Comparison of ENCODE assay signal across 8 mouse cellular contexts in the genomic region with DNA sequence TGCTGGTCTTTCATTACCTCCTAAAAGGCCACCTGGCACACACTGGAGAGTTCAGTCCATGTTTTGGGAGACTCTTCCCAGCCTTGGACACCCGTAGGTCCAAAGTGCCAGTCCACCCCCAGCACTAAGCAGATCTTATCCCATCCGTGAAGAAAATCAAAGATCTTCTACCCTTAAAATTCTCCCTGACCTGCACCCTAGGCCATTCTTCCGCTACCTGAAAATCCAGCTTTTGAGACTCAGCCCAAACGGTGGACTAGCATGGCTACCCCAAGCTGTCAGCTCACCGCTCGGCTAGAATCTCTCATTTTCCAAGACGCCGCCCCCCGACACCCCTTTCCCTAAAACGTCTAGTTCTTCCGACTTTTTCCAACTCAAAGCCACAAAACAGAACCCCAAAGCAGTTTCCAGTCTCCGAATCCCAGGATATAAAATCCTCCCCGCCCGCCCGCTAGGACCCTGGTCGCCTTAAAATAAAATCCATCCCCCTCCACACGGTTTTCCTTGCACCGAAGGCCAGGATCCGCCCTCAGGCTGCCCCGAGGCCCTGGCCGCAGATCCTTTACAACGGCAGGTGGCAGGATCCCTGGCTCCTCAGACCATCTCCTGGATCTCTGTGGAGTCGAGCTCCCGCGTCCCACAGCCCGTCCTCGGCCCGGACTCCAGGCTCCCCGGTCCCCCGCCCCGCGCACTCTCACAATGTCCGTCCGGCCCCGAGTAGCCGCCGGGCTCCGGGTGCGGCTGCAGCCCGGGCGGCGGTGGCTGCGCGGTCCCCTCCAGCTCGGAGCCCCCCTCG. TPM values are rescaled to one million over a fixed set of nuclear protein-coding genes. Genes with fewer than 3 reads are reported as not detected.
DNase-seq lines count a peak whose midpoint lies in the region; ATAC-seq and TF ChIP-seq lines count a peak whose summit lies in the region.

No protein-coding gene starts in this region.

- intact Hi-C loops in heart, adult 2 months (cut with DNase I): loop anchor here (2.0 kb wide), 2 partner anchors 33 to 67 kb away; partner anchors contain the start of gene Tgfb1
- intact Hi-C loops in heart, postnatal 10 days (cut with DNase I): loop anchor here (2.0 kb wide), 1 partner anchor 73 kb away; the partner anchor contains the start of gene B9d2

- DNase-seq in heart, adult 2 months: peak in 1 of 2 experiments; percentile 27
- DNase-seq in heart, postnatal 10 days: no peak
- DNase-seq in 416B (ENCODE audit: low read depth): peak; percentile 25
- DNase-seq in brain, embryonic 14.5 days (ENCODE audit: low read depth): peak; percentile 23

- WGBS in heart, adult 2 months: under 1% methylated on average over 46 of the region's 46 CpGs
- WGBS in heart, embryonic 15.5 days: under 1% methylated on average over 46 of the region's 46 CpGs
- under 1% methylated on average over 46 of the region's 46 CpGs for WGBS in limb, embryonic 13.5 days
- WGBS in neural tube, embryonic 12.5 days: under 1% methylated on average over 46 of the region's 46 CpGs

- H3K9ac ChIP-seq in heart, adult 2 months (ENCODE audit: low read depth, low read length): peak overlapping the region; percentile 99
- peak overlapping the region; percentile 98 for H3K9ac ChIP-seq in heart, embryonic 15.5 days
- H3K9ac ChIP-seq in limb, embryonic 13.5 days: peak overlapping the region; percentile 97
- peak overlapping the region; percentile 96 for H3K9ac ChIP-seq in neural tube, embryonic 12.5 days

- TF ChIP-seq CTCF in heart, adult 2 months (IDR thresholded peaks at IDR 0.05): no peak
- TF ChIP-seq CTCF in brain, embryonic 14.5 days (IDR thresholded peaks at IDR 0.05; ENCODE audit: borderline replicate concordance, extremely low read depth, insufficient read depth, insufficient read length): no peak

- TF ChIP-seq EP300 in heart, adult 2 months (IDR thresholded peaks at IDR 0.05; ENCODE audit: insufficient read depth, low read depth, low read length): no peak

- peak overlapping the region; percentile 71 for H3K4me3 ChIP-seq in heart, adult 2 months
- peak overlapping the region; percentile 96 for H3K4me3 ChIP-seq in heart, embryonic 15.5 days
- peak overlapping the region; percentile 99 for H3K4me3 ChIP-seq in limb, embryonic 13.5 days
- H3K4me3 ChIP-seq in neural tube, embryonic 12.5 days: peak overlapping the region; percentile 97

- peak overlapping the region; percentile 96 for H3K27ac ChIP-seq in heart, adult 2 months
- peak overlapping the region; percentile 99 for H3K27ac ChIP-seq in heart, embryonic 15.5 days
- peak overlapping the region; percentile 99 for H3K27ac ChIP-seq in limb, embryonic 13.5 days
- peak overlapping the region; percentile 88 for H3K27ac ChIP-seq in neural tube, embryonic 12.5 days

- H3K4me1 ChIP-seq in heart, adult 2 months (ENCODE audit: control insufficient read depth, insufficient read depth, low read length): peaks cover 7% of the 10 kb centered on the region
- H3K4me1 ChIP-seq in heart, embryonic 15.5 days (replicated peaks): peaks cover 26% of the 10 kb centered on the region
- H3K4me1 ChIP-seq in limb, embryonic 13.5 days: peaks cover 22% of the 10 kb centered on the region
- peaks cover 20% of the 10 kb centered on the region for H3K4me1 ChIP-seq in neural tube, embryonic 12.5 days

- H3K4me2 ChIP-seq in heart, embryonic 15.5 days: peak overlapping the region; percentile 76
- H3K4me2 ChIP-seq in limb, embryonic 13.5 days (replicated peaks): peak overlapping the region; percentile 82
- peak overlapping the region; percentile 94 for H3K4me2 ChIP-seq in neural tube, embryonic 12.5 days (replicated peaks)

- peaks cover 5% of the 10 kb centered on the region for H3K79me2 ChIP-seq in heart, adult 2 months (replicated peaks; ENCODE audit: control insufficient read depth, insufficient read depth, low read length)

- H3K9me3 ChIP-seq in heart, embryonic 15.5 days (replicated peaks): no peaks in the 10 kb centered on the region
- no peaks in the 10 kb centered on the region for H3K9me3 ChIP-seq in limb, embryonic 13.5 days
- H3K9me3 ChIP-seq in neural tube, embryonic 12.5 days: no peaks in the 10 kb centered on the region

- no peaks in the 10 kb centered on the region for H3K27me3 ChIP-seq in heart, adult 2 months (ENCODE audit: control insufficient read depth, insufficient read depth, low read length)
- no peaks in the 10 kb centered on the region for H3K27me3 ChIP-seq in heart, embryonic 15.5 days
- no peaks in the 10 kb centered on the region for H3K27me3 ChIP-seq in limb, embryonic 13.5 days
- H3K27me3 ChIP-seq in neural tube, embryonic 12.5 days (replicated peaks): no peaks in the 10 kb centered on the region

- TF ChIP-seq POLR2A in heart, adult 2 months (IDR thresholded peaks at IDR 0.05; ENCODE audit: insufficient read depth, low read depth, low read length): no peak
- TF ChIP-seq POLR2A in brain, embryonic 14.5 days (IDR thresholded peaks at IDR 0.05; ENCODE audit: borderline replicate concordance, extremely low read depth, insufficient read depth, insufficient read length, poor library complexity, severe bottlenecking): no peak

- peaks cover 23% of the 10 kb centered on the region for H3K36me3 ChIP-seq in heart, adult 2 months (ENCODE audit: control insufficient read depth, insufficient read depth, low read length)
- peaks cover 18% of the 10 kb centered on the region for H3K36me3 ChIP-seq in heart, embryonic 15.5 days
- peaks cover 45% of the 10 kb centered on the region for H3K36me3 ChIP-seq in limb, embryonic 13.5 days
- peaks cover 31% of the 10 kb centered on the region for H3K36me3 ChIP-seq in neural tube, embryonic 12.5 days

- ATAC-seq in heart, embryonic 15.5 days (replicated peaks; ENCODE audit: insufficient number of reproducible peaks, insufficient read depth, low FRiP score, low read depth): peak; percentile 16
- ATAC-seq in limb, embryonic 13.5 days (ENCODE audit: low FRiP score, low read depth): peak; percentile 1; the same call in 1 of the 2 replicates
- peak; percentile 14 for ATAC-seq in neural tube, embryonic 12.5 days (ENCODE audit: low FRiP score, low read depth)
- no peak for ATAC-seq in monocyte, adult 5-6 weeks (replicated peaks; ENCODE audit: insufficient number of reproducible peaks, low FRiP score, low TSS enrichment, poor library complexity, severe bottlenecking)

RNA-seq across cellular contexts. Expression of gene Hnrnpul1, which starts 0.7 kb away (rescaled TPM):
- total RNA-seq in heart, adult 2 months (2021): 10 to 100 TPM; 71.0 to 76.2 TPM
- polyA plus RNA-seq in heart, adult 2 months (2012; rRNA removed): 24.5 and 29.4 TPM in 2 replicates
- 100 to 1,000 TPM; 117 to 119 TPM for total RNA-seq in heart, postnatal 10 days (2021)
- polyA plus RNA-seq in brain, embryonic 14.5 days (2012; rRNA removed): 34.7 and 70.2 TPM in 2 replicates
- 35.4 and 39.9 TPM in 2 replicates for polyA plus RNA-seq in heart, embryonic 15.5 days (2015; fragmentation: Nextera tagmentation; extraction: Ambion mirVana)
- polyA plus RNA-seq in limb, embryonic 13.5 days (2015; fragmentation: Nextera tagmentation; extraction: Ambion mirVana): 62.6 and 63.5 TPM in 2 replicates
- polyA plus RNA-seq in neural tube, embryonic 12.5 days (2016; fragmentation: Nextera tagmentation; extraction: Ambion mirVana): 64.7 and 67.0 TPM in 2 replicates
- total RNA-seq in monocyte, adult 5-6 weeks (2017): 116 to 171 TPM (median 131 TPM) in 3 replicates

RNA-seq across cellular contexts. Expression of gene Axl, which starts 34.7 kb away (rescaled TPM):
- 10 to 100 TPM; 75.0 to 82.4 TPM for total RNA-seq in heart, adult 2 months (2021)
- 51.8 and 73.7 TPM in 2 replicates for polyA plus RNA-seq in heart, adult 2 months (2012; rRNA removed)
- 100 to 1,000 TPM; 113 to 139 TPM for total RNA-seq in heart, postnatal 10 days (2021)
- polyA plus RNA-seq in brain, embryonic 14.5 days (2012; rRNA removed): 14.3 and 18.8 TPM in 2 replicates
- polyA plus RNA-seq in heart, embryonic 15.5 days (2015; fragmentation: Nextera tagmentation; extraction: Ambion mirVana): 49.1 and 65.3 TPM in 2 replicates
- 84.1 and 103 TPM in 2 replicates for polyA plus RNA-seq in limb, embryonic 13.5 days (2015; fragmentation: Nextera tagmentation; extraction: Ambion mirVana)
- polyA plus RNA-seq in neural tube, embryonic 12.5 days (2016; fragmentation: Nextera tagmentation; extraction: Ambion mirVana): 33.0 and 35.7 TPM in 2 replicates
- total RNA-seq in monocyte, adult 5-6 weeks (2017): 4.9 to 6.4 TPM (median 5.8 TPM) in 3 replicates

RNA-seq across cellular contexts. Expression of gene Ccdc97, which starts 35.0 kb away (rescaled TPM):
- 10 to 100 TPM; 51.8 to 59.3 TPM for total RNA-seq in heart, adult 2 months (2021)
- polyA plus RNA-seq in heart, adult 2 months (2012; rRNA removed): 62.9 and 72.6 TPM in 2 replicates
- 10 to 100 TPM; 48.9 to 51.9 TPM for total RNA-seq in heart, postnatal 10 days (2021)
- 80.5 and 84.4 TPM in 2 replicates for polyA plus RNA-seq in brain, embryonic 14.5 days (2012; rRNA removed)
- polyA plus RNA-seq in heart, embryonic 15.5 days (2015; fragmentation: Nextera tagmentation; extraction: Ambion mirVana): 17.6 and 23.5 TPM in 2 replicates
- 22.0 and 24.6 TPM in 2 replicates for polyA plus RNA-seq in limb, embryonic 13.5 days (2015; fragmentation: Nextera tagmentation; extraction: Ambion mirVana)
- 31.3 and 34.0 TPM in 2 replicates for polyA plus RNA-seq in neural tube, embryonic 12.5 days (2016; fragmentation: Nextera tagmentation; extraction: Ambion mirVana)
- total RNA-seq in monocyte, adult 5-6 weeks (2017): 33.9 to 38.4 TPM (median 36.5 TPM) in 3 replicates

Comparison
In these comparisons a context has a peak if more than half of its experiments do, and no peak if none do; other contexts are left out.
1. DNase-seq: peak in 416B (single experiment) and brain, embryonic 14.5 days (single experiment); none in heart, postnatal 10 days (0 of 2).
2. Peak in every context shown above with its lines, with median percentiles within 50 percentile points of each other: H3K27ac ChIP-seq, H3K4me3 ChIP-seq, H3K9ac ChIP-seq and H3K4me2 ChIP-seq.